Mouse (Mus musculus): ENCODE measurements at regions not wholly inside any gene's neighbourhood (a gene's known extent, or its start where the extent isn't known, plus 50 kb on each side); places are given as distances from the start of the nearest gene placed in this dataset.
"Not testable (repeated sequence)": the region's sequence is repeated elsewhere in the genome, so short reads cannot be mapped to it uniquely, and the experiment has no call there.

GRCm38 (mm10) chr12:45476881-45477280, 402.4 kb upstream of the Stxbp6 start:
- TF ChIP-seq EP300 (optimal IDR thresholded peaks at IDR 0.05) (no peak), CTCF (IDR thresholded peaks at IDR 0.05; ENCODE audit: low read depth) (no peak)
- no peak overlapping the region for H3K9ac ChIP-seq (ENCODE audit: low read length)
- no peak overlapping the region for H3K27ac ChIP-seq (replicated peaks)
- H3K4me2 ChIP-seq (replicated peaks; ENCODE audit: low read depth): no peak overlapping the region
- ATAC-seq (ENCODE audit: low FRiP score, low TSS enrichment): no peak
- no peaks in the 10 kb centered on the region for H3K36me3 ChIP-seq (ENCODE audit: control insufficient read depth, insufficient read depth, low read length)
- no peaks in the 10 kb centered on the region for H3K9me3 ChIP-seq (ENCODE audit: control insufficient read depth, low read length)
- no peak overlapping the region for H3K4me3 ChIP-seq (ENCODE audit: low read depth, low read length)
- H3K4me1 ChIP-seq (replicated peaks; ENCODE audit: control insufficient read depth, insufficient read depth): no peaks in the 10 kb centered on the region
- no peaks in the 10 kb centered on the region for H3K27me3 ChIP-seq (ENCODE audit: control insufficient read depth, insufficient read depth, low read length)
- no peak for DNase-seq (ENCODE audit: low spot score)

- no peaks in the 10 kb centered on the region for H3K27me3 ChIP-seq (ENCODE audit: control insufficient read depth, insufficient read depth, low read length)
- H3K4me1 ChIP-seq (replicated peaks; ENCODE audit: control insufficient read depth, insufficient read depth): no peaks in the 10 kb centered on the region
- no peak overlapping the region for H3K4me2 ChIP-seq (replicated peaks; ENCODE audit: low read depth)
- H3K9ac ChIP-seq (ENCODE audit: low read length): no peak overlapping the region
- DNase-seq (ENCODE audit: low spot score) (no peak), ATAC-seq (ENCODE audit: low FRiP score, low TSS enrichment) (no peak)
- H3K4me3 ChIP-seq (ENCODE audit: low read depth, low read length): no peak overlapping the region
- WGBS: 68% methylated on average over 3 of the region's 3 CpGs
- no peaks in the 10 kb centered on the region for H3K36me3 ChIP-seq (ENCODE audit: control insufficient read depth, insufficient read depth, low read length)
- no peak for TF ChIP-seq CTCF (IDR thresholded peaks at IDR 0.05; ENCODE audit: low read depth)
- TF ChIP-seq EP300 (optimal IDR thresholded peaks at IDR 0.05): no peak
- no peaks in the 10 kb centered on the region for H3K9me3 ChIP-seq (ENCODE audit: control insufficient read depth, low read length)
- no peak overlapping the region for H3K27ac ChIP-seq (replicated peaks)
Measured at GRCm38 (mm10) chr12:45468093-45468492, 393.6 kb upstream of the Stxbp6 start.

GRCm38 (mm10) chr12:45467058-45467457, 392.5 kb upstream of the Stxbp6 start:
- no peak overlapping the region for H3K9ac ChIP-seq (ENCODE audit: low read length)
- H3K4me3 ChIP-seq (ENCODE audit: low read depth, low read length): no peak overlapping the region
- H3K27me3 ChIP-seq (ENCODE audit: control insufficient read depth, insufficient read depth, low read length): no peaks in the 10 kb centered on the region
- H3K4me2 ChIP-seq (replicated peaks; ENCODE audit: low read depth): no peak overlapping the region
- no peak for TF ChIP-seq EP300 (optimal IDR thresholded peaks at IDR 0.05)
- no peak for TF ChIP-seq CTCF (IDR thresholded peaks at IDR 0.05; ENCODE audit: low read depth)
- WGBS: 17% methylated on average over 2 of the region's 2 CpGs
- H3K36me3 ChIP-seq (ENCODE audit: control insufficient read depth, insufficient read depth, low read length): no peaks in the 10 kb centered on the region
- H3K4me1 ChIP-seq (replicated peaks; ENCODE audit: control insufficient read depth, insufficient read depth): no peaks in the 10 kb centered on the region
- H3K9me3 ChIP-seq (ENCODE audit: control insufficient read depth, low read length): no peaks in the 10 kb centered on the region
- no peak; the same call in 1 of the 2 replicates for ATAC-seq (ENCODE audit: low FRiP score, low TSS enrichment)
- H3K27ac ChIP-seq (replicated peaks): no peak overlapping the region
- peak; percentile 17 for DNase-seq (ENCODE audit: low spot score)

- Histone ChIP-seq H3K4me1 (replicated peaks; ENCODE audit: control insufficient read depth, insufficient read depth) (no peaks in the 10 kb centered on the region), H3K9ac (ENCODE audit: low read length) (no peak overlapping the region), H3K27ac (replicated peaks) (no peak overlapping the region), H3K27me3 (ENCODE audit: control insufficient read depth, insufficient read depth, low read length) (no peaks in the 10 kb centered on the region), H3K9me3 (ENCODE audit: control insufficient read depth, low read length) (no peaks in the 10 kb centered on the region), H3K36me3 (ENCODE audit: control insufficient read depth, insufficient read depth, low read length) (no peaks in the 10 kb centered on the region), H3K4me3 (ENCODE audit: low read depth, low read length) (no peak overlapping the region), H3K4me2 (replicated peaks; ENCODE audit: low read depth) (no peak overlapping the region)
- ATAC-seq (ENCODE audit: low FRiP score, low TSS enrichment) (no peak), DNase-seq (ENCODE audit: low spot score) (no peak)
- TF ChIP-seq EP300 (optimal IDR thresholded peaks at IDR 0.05) (no peak), CTCF (IDR thresholded peaks at IDR 0.05; ENCODE audit: low read depth) (peak; percentile 62)
- 71% methylated on average over 3 of the region's 3 CpGs for WGBS
Measured at GRCm38 (mm10) chr12:45466066-45466465, 391.6 kb upstream of the Stxbp6 start.

GRCm38 (mm10) chr12:45464952-45465351, 390.4 kb upstream of the Stxbp6 start:
- H3K9me3 ChIP-seq (ENCODE audit: control insufficient read depth, low read length): no peaks in the 10 kb centered on the region
- no peak for DNase-seq (ENCODE audit: low spot score)
- TF ChIP-seq CTCF (IDR thresholded peaks at IDR 0.05; ENCODE audit: low read depth) (no peak), EP300 (optimal IDR thresholded peaks at IDR 0.05) (no peak)
- WGBS: 74% methylated on average over 2 of the region's 2 CpGs
- no peaks in the 10 kb centered on the region for H3K4me1 ChIP-seq (replicated peaks; ENCODE audit: control insufficient read depth, insufficient read depth)
- no peaks in the 10 kb centered on the region for H3K27me3 ChIP-seq (ENCODE audit: control insufficient read depth, insufficient read depth, low read length)
- no peak overlapping the region for H3K4me3 ChIP-seq (ENCODE audit: low read depth, low read length)
- H3K36me3 ChIP-seq (ENCODE audit: control insufficient read depth, insufficient read depth, low read length): no peaks in the 10 kb centered on the region
- H3K4me2 ChIP-seq (replicated peaks; ENCODE audit: low read depth): no peak overlapping the region
- ATAC-seq (ENCODE audit: low FRiP score, low TSS enrichment): no peak
- no peak overlapping the region for H3K27ac ChIP-seq (replicated peaks)
- no peak overlapping the region for H3K9ac ChIP-seq (ENCODE audit: low read length)

GRCm38 (mm10) chr12:45458746-45459145, 384.2 kb upstream of the Stxbp6 start:
- WGBS: 87% methylated on average over 8 of the region's 8 CpGs
- DNase-seq (ENCODE audit: low spot score); H3K4me3 ChIP-seq (ENCODE audit: low read depth, low read length); H3K27ac ChIP-seq (replicated peaks); H3K9ac ChIP-seq (ENCODE audit: low read length); H3K36me3 ChIP-seq (ENCODE audit: control insufficient read depth, insufficient read depth, low read length); H3K4me2 ChIP-seq (replicated peaks; ENCODE audit: low read depth); H3K27me3 ChIP-seq (ENCODE audit: control insufficient read depth, insufficient read depth, low read length); ATAC-seq (ENCODE audit: low FRiP score, low TSS enrichment); H3K9me3 ChIP-seq (ENCODE audit: control insufficient read depth, low read length); H3K4me1 ChIP-seq (replicated peaks; ENCODE audit: control insufficient read depth, insufficient read depth): not testable (repeated sequence)
